Mouse (Mus musculus): ENCODE measurements around the gene Rbms3. TPM values are rescaled to one million over a fixed set of nuclear protein-coding genes. Genes with fewer than 3 reads are reported as not detected.

The Rbms3 gene
- total and polyA plus RNA-seq, 2 experiments, result 2.4 to 4.0 TPM

DNA sequence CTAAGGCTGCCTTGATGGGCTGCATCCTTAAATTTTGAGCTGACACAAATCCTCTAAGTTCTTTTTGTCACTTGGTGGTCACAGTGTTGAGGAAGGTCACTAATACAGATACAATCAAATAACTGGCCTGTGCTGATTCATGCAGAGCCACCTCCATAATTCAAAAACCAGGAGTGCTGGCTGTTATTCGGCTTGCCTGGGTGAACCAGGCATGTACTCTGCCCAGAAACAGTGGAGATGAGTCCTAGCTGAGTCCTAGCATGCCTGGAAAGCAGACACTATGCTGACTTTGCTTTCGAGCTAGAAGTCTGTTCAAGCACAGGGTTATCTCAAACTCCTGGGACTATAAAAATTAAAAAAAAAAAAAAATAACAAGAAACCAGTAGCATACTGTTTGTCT, 972.6 kb downstream of the Rbms3 start:
- 91% methylated on average over 2 of the region's 2 CpGs for whole genome bisulfite sequencing
- Histone ChIP-seq H3K27me3 (ENCODE audit: control insufficient read depth, insufficient read depth, low read length) (no peaks in the 10 kb centered on the region), H3K79me2 (ENCODE audit: control insufficient read depth, insufficient read depth, low read length) (no peaks in the 10 kb centered on the region), H3K4me1 (ENCODE audit: control insufficient read depth, insufficient read depth, low read length) (no peaks in the 10 kb centered on the region), H3K27ac (replicated peaks; ENCODE audit: insufficient read depth, low read depth, low read length) (no peak overlapping the region), H3K9ac (ENCODE audit: low read depth, low read length) (no peak overlapping the region), H3K36me3 (ENCODE audit: control insufficient read depth, insufficient read depth, low read length) (no peaks in the 10 kb centered on the region), H3K4me3 (ENCODE audit: insufficient read depth, low read depth, low read length) (no peak overlapping the region)
- no peak for DNase-seq (ENCODE audit: extremely low read depth, low read depth, low spot score)
- no peak for TF ChIP-seq CTCF (IDR thresholded peaks at IDR 0.05; ENCODE audit: low read depth, low read length)
- no peak for TF ChIP-seq POLR2A (IDR thresholded peaks at IDR 0.05; ENCODE audit: extremely low read depth, insufficient read depth, low read length)

- DNase-seq (ENCODE audit: extremely low read depth, low read depth, low spot score), result no peak
- no peak; the same call in 1 of the 2 replicates for TF ChIP-seq CTCF (IDR thresholded peaks at IDR 0.05; ENCODE audit: low read depth, low read length)
- TF ChIP-seq POLR2A (IDR thresholded peaks at IDR 0.05; ENCODE audit: extremely low read depth, insufficient read depth, low read length), result no peak
- Histone ChIP-seq H3K36me3 (ENCODE audit: control insufficient read depth, insufficient read depth, low read length) (no peaks in the 10 kb centered on the region), H3K9ac (ENCODE audit: low read depth, low read length) (no peak overlapping the region), H3K27me3 (ENCODE audit: control insufficient read depth, insufficient read depth, low read length) (no peaks in the 10 kb centered on the region), H3K79me2 (ENCODE audit: control insufficient read depth, insufficient read depth, low read length) (no peaks in the 10 kb centered on the region), H3K4me1 (ENCODE audit: control insufficient read depth, insufficient read depth, low read length) (no peaks in the 10 kb centered on the region), H3K27ac (replicated peaks; ENCODE audit: insufficient read depth, low read depth, low read length) (no peak overlapping the region), H3K4me3 (ENCODE audit: insufficient read depth, low read depth, low read length) (no peak overlapping the region)
- 98% methylated on average over 1 of the region's 1 CpGs for WGBS
Observed at GRCm38 (mm10) chr9:116651414-116651813, 978.3 kb downstream of the Rbms3 start.

GRCm38 (mm10) chr9:116649955-116650354, 979.8 kb downstream of the Rbms3 start:
- Histone ChIP-seq H3K27ac (replicated peaks; ENCODE audit: insufficient read depth, low read depth, low read length) (no peak overlapping the region), H3K36me3 (ENCODE audit: control insufficient read depth, insufficient read depth, low read length) (no peaks in the 10 kb centered on the region), H3K4me3 (ENCODE audit: insufficient read depth, low read depth, low read length) (no peak overlapping the region), H3K4me1 (ENCODE audit: control insufficient read depth, insufficient read depth, low read length) (no peaks in the 10 kb centered on the region), H3K79me2 (ENCODE audit: control insufficient read depth, insufficient read depth, low read length) (no peaks in the 10 kb centered on the region), H3K27me3 (ENCODE audit: control insufficient read depth, insufficient read depth, low read length) (no peaks in the 10 kb centered on the region), H3K9ac (ENCODE audit: low read depth, low read length) (no peak overlapping the region)
- no peak for DNase-seq (ENCODE audit: extremely low read depth, low read depth, low spot score)
- no peak for TF ChIP-seq POLR2A (IDR thresholded peaks at IDR 0.05; ENCODE audit: extremely low read depth, insufficient read depth, low read length)
- no peak for TF ChIP-seq CTCF (IDR thresholded peaks at IDR 0.05; ENCODE audit: low read depth, low read length)
- 81% methylated on average over 4 of the region's 4 CpGs for WGBS

- no peak overlapping the region for H3K9ac ChIP-seq (ENCODE audit: low read depth, low read length)
- H3K36me3 ChIP-seq (ENCODE audit: control insufficient read depth, insufficient read depth, low read length), result no peaks in the 10 kb centered on the region
- DNase-seq (ENCODE audit: extremely low read depth, low read depth, low spot score), result no peak
- no peaks in the 10 kb centered on the region for H3K4me1 ChIP-seq (ENCODE audit: control insufficient read depth, insufficient read depth, low read length)
- no peaks in the 10 kb centered on the region for H3K79me2 ChIP-seq (ENCODE audit: control insufficient read depth, insufficient read depth, low read length)
- whole genome bisulfite sequencing, result 59% methylated on average over 9 of the region's 9 CpGs
- TF ChIP-seq POLR2A (IDR thresholded peaks at IDR 0.05; ENCODE audit: extremely low read depth, insufficient read depth, low read length) (no peak), CTCF (IDR thresholded peaks at IDR 0.05; ENCODE audit: low read depth, low read length) (no peak)
- no peak overlapping the region for H3K27ac ChIP-seq (replicated peaks; ENCODE audit: insufficient read depth, low read depth, low read length)
- no peak overlapping the region for H3K4me3 ChIP-seq (ENCODE audit: insufficient read depth, low read depth, low read length)
- H3K27me3 ChIP-seq (ENCODE audit: control insufficient read depth, insufficient read depth, low read length), result no peaks in the 10 kb centered on the region
Observed at GRCm38 (mm10) chr9:116649086-116649792, 980.5 kb downstream of the Rbms3 start.

DNA sequence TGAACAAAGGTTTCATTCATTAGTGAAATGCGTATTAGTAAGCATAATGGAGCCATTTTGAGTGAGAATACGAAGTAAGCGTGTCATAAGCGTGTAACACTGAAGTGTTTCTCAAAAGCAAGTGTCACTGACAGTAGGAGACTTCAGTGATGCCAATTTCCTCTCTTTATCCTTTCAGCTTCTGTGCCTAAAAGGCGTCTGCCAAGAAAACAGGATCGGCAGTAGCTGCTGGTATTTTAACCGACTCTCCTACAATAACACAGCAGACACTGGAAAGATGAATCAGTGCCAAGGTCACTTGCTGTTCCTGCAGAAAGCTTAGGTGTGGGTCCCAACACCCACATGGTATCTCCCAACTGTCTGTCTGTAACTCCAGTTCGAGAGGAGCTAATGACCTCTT, 985.1 kb downstream of the Rbms3 start:
- Histone ChIP-seq H3K4me3 (ENCODE audit: insufficient read depth, low read depth, low read length) (no peak overlapping the region), H3K36me3 (ENCODE audit: control insufficient read depth, insufficient read depth, low read length) (no peaks in the 10 kb centered on the region), H3K27me3 (ENCODE audit: control insufficient read depth, insufficient read depth, low read length) (no peaks in the 10 kb centered on the region), H3K27ac (replicated peaks; ENCODE audit: insufficient read depth, low read depth, low read length) (no peak overlapping the region), H3K9ac (ENCODE audit: low read depth, low read length) (no peak overlapping the region), H3K4me1 (ENCODE audit: control insufficient read depth, insufficient read depth, low read length) (no peaks in the 10 kb centered on the region), H3K79me2 (ENCODE audit: control insufficient read depth, insufficient read depth, low read length) (no peaks in the 10 kb centered on the region)
- TF ChIP-seq POLR2A (IDR thresholded peaks at IDR 0.05; ENCODE audit: extremely low read depth, insufficient read depth, low read length) (no peak), CTCF (IDR thresholded peaks at IDR 0.05; ENCODE audit: low read depth, low read length) (no peak)
- DNase-seq (ENCODE audit: extremely low read depth, low read depth, low spot score), result no peak
- 89% methylated on average over 8 of the region's 8 CpGs for WGBS

DNA sequence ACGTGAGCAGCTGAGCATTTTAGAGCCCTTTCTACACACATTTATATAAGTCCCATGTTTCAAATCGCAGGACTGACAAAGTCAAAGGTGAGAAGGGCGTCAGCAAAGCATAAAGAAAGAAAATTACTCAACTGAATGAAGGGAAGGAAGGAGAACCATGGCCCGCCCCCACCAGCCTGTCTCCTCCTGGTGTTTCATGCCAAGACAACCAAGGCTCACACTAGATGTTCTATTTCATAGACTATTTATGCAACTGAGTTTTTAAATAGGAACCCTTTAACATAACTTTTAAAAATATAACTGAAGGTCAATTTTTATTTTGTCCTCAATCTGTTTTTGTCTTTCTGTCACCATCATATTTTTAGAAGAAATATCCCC, 989.4 kb downstream of the Rbms3 start:
- 74% methylated on average over 4 of the region's 4 CpGs for WGBS
- TF ChIP-seq CTCF (IDR thresholded peaks at IDR 0.05; ENCODE audit: low read depth, low read length) (no peak), POLR2A (IDR thresholded peaks at IDR 0.05; ENCODE audit: extremely low read depth, insufficient read depth, low read length) (no peak)
- no peak for DNase-seq (ENCODE audit: extremely low read depth, low read depth, low spot score)
- Histone ChIP-seq H3K27me3 (ENCODE audit: control insufficient read depth, insufficient read depth, low read length) (no peaks in the 10 kb centered on the region), H3K79me2 (ENCODE audit: control insufficient read depth, insufficient read depth, low read length) (no peaks in the 10 kb centered on the region), H3K9ac (ENCODE audit: low read depth, low read length) (no peak overlapping the region), H3K4me1 (ENCODE audit: control insufficient read depth, insufficient read depth, low read length) (no peaks in the 10 kb centered on the region), H3K36me3 (ENCODE audit: control insufficient read depth, insufficient read depth, low read length) (no peaks in the 10 kb centered on the region), H3K27ac (replicated peaks; ENCODE audit: insufficient read depth, low read depth, low read length) (no peak overlapping the region), H3K4me3 (ENCODE audit: insufficient read depth, low read depth, low read length) (no peak overlapping the region)

Measured in liver, adult 2 months (tissue).